Mouse (Mus musculus): ENCODE results near the gene Gna14. TPM values are rescaled to one million over a fixed set of nuclear protein-coding genes. Genes with fewer than 3 reads are reported as not detected.

The Gna14 gene
- polyA plus RNA-seq, 1 experiment from 2014 or later, result 0.79 TPM

DNA sequence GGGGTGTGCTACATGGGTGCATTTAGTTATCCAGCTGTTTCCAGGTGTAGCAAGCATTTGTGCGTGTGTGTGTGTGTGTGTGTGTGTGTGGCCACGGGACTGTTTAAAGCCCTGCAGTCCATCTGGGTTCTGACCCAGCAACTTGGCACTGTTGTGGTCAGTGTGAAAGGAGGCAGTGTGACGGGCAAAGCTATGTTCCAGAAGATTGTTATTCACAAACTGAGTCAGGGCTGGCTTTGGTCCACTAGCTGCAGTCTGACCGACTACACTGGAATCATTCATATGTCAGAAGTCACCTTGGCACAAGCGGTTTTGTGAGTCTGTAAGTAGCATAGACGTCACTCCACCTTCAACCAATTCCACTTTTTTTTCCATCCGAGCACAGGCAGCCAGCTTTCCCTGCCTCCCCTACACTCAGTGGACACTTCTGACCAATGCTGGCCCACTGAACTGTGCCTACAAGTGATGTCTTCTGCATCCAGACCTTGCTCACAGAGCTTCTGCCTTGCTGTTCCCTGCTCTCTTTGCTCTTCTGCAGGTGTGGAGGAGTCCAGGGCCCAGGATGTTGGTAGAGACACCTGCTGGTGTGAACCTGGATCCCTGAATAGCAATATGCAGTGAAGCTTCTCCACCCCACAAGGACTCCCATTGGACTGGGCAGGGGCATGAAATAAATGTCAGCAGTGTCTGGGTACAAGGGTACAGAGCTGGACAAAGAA, 157.9 kb downstream of the Gna14 start:
- WGBS (ENCODE audit: insufficient replicate concordance), result 77% methylated on average over 7 of the region's 7 CpGs
- H3K27me3 ChIP-seq (ENCODE audit: insufficient read depth, low read length), result no peaks in the 10 kb centered on the region
- no peak for ATAC-seq
- H3K4me1 ChIP-seq (ENCODE audit: insufficient read depth), result no peaks in the 10 kb centered on the region
- H3K9ac ChIP-seq (replicated peaks), result no peak overlapping the region
- no peaks in the 10 kb centered on the region for H3K9me3 ChIP-seq (ENCODE audit: low read length)
- no peak overlapping the region for H3K27ac ChIP-seq (ENCODE audit: low read depth)
- H3K4me3 ChIP-seq (ENCODE audit: low read depth, low read length), result no peak overlapping the region
- DNase-seq, result no peak
- no peaks in the 10 kb centered on the region for H3K36me3 ChIP-seq (replicated peaks; ENCODE audit: insufficient read depth, low read length)
- no peak overlapping the region for H3K4me2 ChIP-seq (ENCODE audit: low read depth, low read length)
- TF ChIP-seq EP300 (IDR thresholded peaks at IDR 0.05; ENCODE audit: low read depth) (no peak), CTCF (IDR thresholded peaks at IDR 0.05; ENCODE audit: low read depth) (no peak)

DNA sequence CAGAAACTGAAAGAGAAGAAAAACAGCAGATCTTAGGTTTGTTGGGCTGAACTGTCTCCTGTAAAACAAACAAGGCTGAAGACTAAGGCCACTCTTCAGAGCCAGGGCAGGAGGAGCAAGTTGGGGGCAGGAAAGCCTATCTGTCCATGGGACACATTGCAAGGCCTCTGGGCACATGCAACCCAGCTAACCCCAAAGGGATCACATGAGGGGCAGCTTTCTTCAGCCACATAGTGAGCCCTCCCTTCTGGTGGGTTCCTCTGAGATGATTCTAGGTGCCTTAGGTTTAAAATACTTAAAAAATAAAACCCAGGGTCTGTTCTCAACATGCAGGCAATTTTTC, 158.4 kb downstream of the Gna14 start:
- Histone ChIP-seq H3K4me3 (ENCODE audit: low read depth, low read length) (no peak overlapping the region), H3K36me3 (replicated peaks; ENCODE audit: insufficient read depth, low read length) (no peaks in the 10 kb centered on the region), H3K9ac (replicated peaks) (no peak overlapping the region), H3K4me1 (ENCODE audit: insufficient read depth) (no peaks in the 10 kb centered on the region), H3K4me2 (ENCODE audit: low read depth, low read length) (no peak overlapping the region), H3K27ac (ENCODE audit: low read depth) (no peak overlapping the region), H3K9me3 (ENCODE audit: low read length) (no peaks in the 10 kb centered on the region), H3K27me3 (ENCODE audit: insufficient read depth, low read length) (no peaks in the 10 kb centered on the region)
- DNase-seq (no peak), ATAC-seq (no peak)
- no peak for TF ChIP-seq EP300 (IDR thresholded peaks at IDR 0.05; ENCODE audit: low read depth)
- TF ChIP-seq CTCF (IDR thresholded peaks at IDR 0.05; ENCODE audit: low read depth), result no peak

DNA sequence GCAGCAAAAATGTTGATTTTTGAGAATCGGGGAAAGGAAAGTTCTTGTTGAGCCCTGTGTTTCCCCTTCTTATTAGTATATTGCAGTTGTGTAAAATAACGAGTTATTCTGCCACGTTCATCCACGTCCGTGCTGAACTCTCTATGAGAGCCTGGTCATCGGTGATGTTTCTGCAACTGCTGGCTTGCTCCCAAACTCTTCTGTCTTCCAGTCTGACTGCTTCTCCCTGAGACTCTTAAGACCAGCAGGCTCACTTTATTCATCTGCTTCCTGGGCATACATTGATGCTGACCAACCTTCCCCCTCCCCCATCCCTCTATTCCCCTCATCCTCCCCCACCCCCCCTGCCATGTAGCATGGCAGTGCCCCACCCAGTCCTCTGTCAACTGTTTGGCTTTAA, 161.7 kb downstream of the Gna14 start:
- Histone ChIP-seq H3K27ac (ENCODE audit: low read depth) (no peak overlapping the region), H3K27me3 (ENCODE audit: insufficient read depth, low read length) (no peaks in the 10 kb centered on the region), H3K9ac (replicated peaks) (no peak overlapping the region), H3K4me1 (ENCODE audit: insufficient read depth) (no peaks in the 10 kb centered on the region), H3K9me3 (ENCODE audit: low read length) (no peaks in the 10 kb centered on the region), H3K4me2 (ENCODE audit: low read depth, low read length) (no peak overlapping the region), H3K36me3 (replicated peaks; ENCODE audit: insufficient read depth, low read length) (no peaks in the 10 kb centered on the region), H3K4me3 (ENCODE audit: low read depth, low read length) (no peak overlapping the region)
- DNase-seq (no peak), ATAC-seq (no peak)
- TF ChIP-seq EP300 (IDR thresholded peaks at IDR 0.05; ENCODE audit: low read depth), result no peak
- no peak for TF ChIP-seq CTCF (IDR thresholded peaks at IDR 0.05; ENCODE audit: low read depth)
- 74% methylated on average over 6 of the region's 6 CpGs for WGBS (ENCODE audit: insufficient replicate concordance)

DNA sequence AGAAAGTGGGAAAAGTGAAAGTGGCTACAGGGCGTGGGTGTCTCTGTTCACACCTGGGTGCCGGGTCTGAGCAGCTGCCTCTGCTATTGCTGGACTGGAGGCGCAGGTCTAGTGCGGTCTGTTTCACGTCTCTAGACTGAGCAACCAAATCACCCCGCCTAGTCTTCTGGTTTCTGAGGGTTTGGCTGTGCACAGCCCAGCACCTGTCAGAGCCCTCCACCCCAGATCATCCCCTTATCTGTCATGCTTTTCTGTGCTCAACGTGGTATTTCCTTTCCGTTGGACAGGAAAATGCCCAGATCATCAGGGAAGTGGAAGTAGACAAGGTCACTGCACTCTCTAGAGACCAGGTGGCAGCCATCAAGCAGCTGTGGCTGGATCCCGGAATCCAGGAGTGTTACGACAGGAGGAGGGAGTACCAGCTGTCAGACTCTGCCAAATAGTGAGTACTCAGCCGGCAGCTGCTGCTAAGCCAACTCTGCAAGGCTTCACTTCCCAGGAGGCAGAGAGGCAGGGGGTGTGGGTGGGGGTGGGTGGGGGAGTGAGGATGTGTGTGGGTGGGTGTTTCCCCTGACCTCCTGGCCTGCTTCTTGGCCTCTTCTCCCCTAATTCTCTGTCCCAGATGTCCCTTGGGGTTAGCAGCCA, 163.2 kb downstream of the Gna14 start:
- Histone ChIP-seq H3K4me1 (ENCODE audit: insufficient read depth) (no peaks in the 10 kb centered on the region), H3K27ac (ENCODE audit: low read depth) (no peak overlapping the region), H3K36me3 (replicated peaks; ENCODE audit: insufficient read depth, low read length) (no peaks in the 10 kb centered on the region), H3K4me3 (ENCODE audit: low read depth, low read length) (no peak overlapping the region), H3K4me2 (ENCODE audit: low read depth, low read length) (no peak overlapping the region), H3K9me3 (ENCODE audit: low read length) (no peaks in the 10 kb centered on the region), H3K27me3 (ENCODE audit: insufficient read depth, low read length) (no peaks in the 10 kb centered on the region), H3K9ac (replicated peaks) (no peak overlapping the region)
- DNase-seq (no peak), ATAC-seq (no peak)
- WGBS (ENCODE audit: insufficient replicate concordance), result 49% methylated on average over 11 of the region's 11 CpGs
- TF ChIP-seq CTCF (IDR thresholded peaks at IDR 0.05; ENCODE audit: low read depth) (no peak), EP300 (IDR thresholded peaks at IDR 0.05; ENCODE audit: low read depth) (no peak)

DNA sequence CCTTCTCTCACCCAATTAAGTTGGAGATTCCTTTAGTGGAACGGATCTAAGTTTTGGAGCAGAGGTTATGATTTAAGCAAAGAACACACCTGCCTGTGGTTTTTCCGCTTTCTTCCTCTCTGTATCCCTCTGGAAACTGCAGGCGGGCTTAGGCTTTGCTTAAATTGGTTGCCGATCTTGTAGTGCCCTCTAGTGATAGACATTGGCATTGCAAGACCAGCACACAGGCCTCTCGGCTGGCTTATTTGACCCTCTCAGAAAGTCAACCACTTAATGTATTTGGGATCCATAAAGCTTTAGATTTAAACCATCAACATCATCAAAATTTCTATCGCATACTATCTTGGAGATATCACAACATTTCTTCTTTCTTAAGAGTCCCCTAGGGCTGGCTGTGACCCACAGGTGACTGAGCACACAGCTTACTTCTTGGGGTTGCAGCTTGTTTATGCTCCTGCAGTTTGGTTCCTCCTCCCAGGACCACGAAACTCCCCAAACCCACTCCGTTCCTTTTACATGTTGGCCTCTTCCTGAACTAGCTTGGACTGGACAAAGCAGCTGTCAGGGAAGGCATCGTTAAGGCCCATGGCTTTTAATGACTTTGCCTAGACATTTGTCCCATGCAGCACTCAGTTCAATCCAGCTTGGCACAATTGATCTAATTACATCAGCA, 163.9 kb downstream of the Gna14 start:
- Histone ChIP-seq H3K9ac (replicated peaks) (no peak overlapping the region), H3K27ac (ENCODE audit: low read depth) (no peak overlapping the region), H3K4me3 (ENCODE audit: low read depth, low read length) (no peak overlapping the region), H3K4me2 (ENCODE audit: low read depth, low read length) (no peak overlapping the region), H3K4me1 (ENCODE audit: insufficient read depth) (no peaks in the 10 kb centered on the region), H3K27me3 (ENCODE audit: insufficient read depth, low read length) (no peaks in the 10 kb centered on the region), H3K36me3 (replicated peaks; ENCODE audit: insufficient read depth, low read length) (no peaks in the 10 kb centered on the region), H3K9me3 (ENCODE audit: low read length) (no peaks in the 10 kb centered on the region)
- DNase-seq (peak; percentile 64), ATAC-seq (peak; percentile 49; the same call in 1 of the 2 replicates)
- 18% methylated on average over 9 of the region's 9 CpGs for WGBS (ENCODE audit: insufficient replicate concordance)
- TF ChIP-seq CTCF (IDR thresholded peaks at IDR 0.05; ENCODE audit: low read depth) (peak; percentile 94), EP300 (IDR thresholded peaks at IDR 0.05; ENCODE audit: low read depth) (no peak)

DNA sequence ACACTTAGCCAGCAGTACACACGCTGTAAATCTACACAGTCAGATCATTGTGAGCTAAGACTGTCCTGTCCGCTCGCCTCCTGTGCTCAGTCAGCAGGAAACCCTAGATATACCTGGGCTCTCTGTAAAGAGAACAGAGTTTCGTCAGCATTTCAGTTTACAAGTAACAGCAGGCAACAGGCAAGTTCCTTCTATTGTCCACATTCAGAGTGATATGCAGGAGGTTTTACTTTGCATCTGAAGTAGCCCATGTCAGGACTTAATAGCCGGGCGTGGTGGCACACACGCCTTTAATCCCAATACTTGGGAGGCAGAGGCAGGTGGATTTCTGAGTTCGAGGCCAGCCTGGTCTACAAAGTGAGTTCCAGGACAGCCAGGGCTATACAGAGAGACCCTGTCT, 166.5 kb downstream of the Gna14 start:
- Histone ChIP-seq H3K4me2 (ENCODE audit: low read depth, low read length) (no peak overlapping the region), H3K4me3 (ENCODE audit: low read depth, low read length) (no peak overlapping the region), H3K4me1 (ENCODE audit: insufficient read depth) (no peaks in the 10 kb centered on the region), H3K9me3 (ENCODE audit: low read length) (no peaks in the 10 kb centered on the region), H3K27ac (ENCODE audit: low read depth) (no peak overlapping the region), H3K9ac (replicated peaks) (no peak overlapping the region), H3K27me3 (ENCODE audit: insufficient read depth, low read length) (no peaks in the 10 kb centered on the region), H3K36me3 (replicated peaks; ENCODE audit: insufficient read depth, low read length) (no peaks in the 10 kb centered on the region)
- 74% methylated on average over 8 of the region's 8 CpGs for WGBS (ENCODE audit: insufficient replicate concordance)
- DNase-seq (no peak), ATAC-seq (no peak)
- TF ChIP-seq CTCF (IDR thresholded peaks at IDR 0.05; ENCODE audit: low read depth) (no peak), EP300 (IDR thresholded peaks at IDR 0.05; ENCODE audit: low read depth) (no peak)

Measured in liver, postnatal 0 days (tissue).